Mouse (Mus musculus) C3H10T1/2 (cell line): Measurements from ENCODE around the gene Tmem138. TPM values are rescaled to one million over a fixed set of nuclear protein-coding genes. Genes with fewer than 3 reads are reported as not detected.

ENCODE experiments used
- polyA plus RNA-seq, 2 experiments: library from polyadenylated mRNA; unstranded; fragments of >200 nt; fragmentation: generic; extraction: Trizol; gene quantifications; one replicate each; pipeline ENCODE4 v1.2.1; 2012; ENCODE audit warnings: missing spikeins in 2 of 2

Tmem138 gene
- polyA plus RNA-seq = 10 to 100 TPM; 26.6 to 42.2 TPM

DNA sequence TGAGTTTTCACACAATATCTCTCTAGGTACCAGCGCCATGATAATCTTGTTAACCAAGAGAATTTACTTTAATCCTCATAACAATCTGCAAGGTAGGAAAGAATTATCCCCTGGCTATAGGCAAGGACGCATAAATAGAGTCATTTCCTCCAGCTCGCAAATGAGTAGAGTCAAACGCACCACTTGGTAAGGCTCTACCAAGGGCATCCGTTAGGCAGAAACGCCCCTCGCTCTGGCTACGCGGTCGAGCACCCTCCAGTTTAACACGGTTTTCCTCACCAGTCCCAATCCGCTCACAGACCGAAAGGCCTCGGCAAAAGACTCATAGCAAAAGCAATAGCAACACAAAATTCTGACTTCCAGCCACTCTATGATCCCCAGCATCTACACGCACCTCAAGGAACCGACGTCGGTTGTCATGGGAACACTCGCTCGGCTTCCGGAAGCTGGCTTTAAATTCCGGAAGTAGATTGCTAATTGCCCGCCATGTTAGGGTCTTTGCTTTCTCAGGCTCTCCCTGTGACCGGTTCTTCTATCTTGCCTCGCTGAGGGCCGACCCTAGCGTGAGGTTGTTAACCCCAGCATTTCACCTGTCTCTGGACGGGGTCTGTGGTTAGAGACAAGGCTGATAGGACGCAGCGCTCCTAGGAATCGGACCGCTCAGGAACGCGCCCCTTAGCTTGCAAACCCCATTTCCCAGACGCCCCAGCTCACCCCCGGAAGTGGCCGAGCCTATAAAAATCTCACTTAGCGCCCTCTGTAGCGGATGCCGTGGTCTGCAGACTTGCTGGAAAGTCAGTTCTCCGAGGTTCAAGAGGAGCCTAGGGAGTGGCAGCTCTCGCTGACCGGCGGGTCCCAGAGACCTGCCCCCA is at the start of gene Tmem138, which contains the start of gene Cyb561a3:
Gene Tmem138 (minus strand): TSS at position 673 of the 872 bp plus-strand sequence.
Gene Cyb561a3 (plus strand): TSS at position 483 of the 872 bp plus-strand sequence.

DNA sequence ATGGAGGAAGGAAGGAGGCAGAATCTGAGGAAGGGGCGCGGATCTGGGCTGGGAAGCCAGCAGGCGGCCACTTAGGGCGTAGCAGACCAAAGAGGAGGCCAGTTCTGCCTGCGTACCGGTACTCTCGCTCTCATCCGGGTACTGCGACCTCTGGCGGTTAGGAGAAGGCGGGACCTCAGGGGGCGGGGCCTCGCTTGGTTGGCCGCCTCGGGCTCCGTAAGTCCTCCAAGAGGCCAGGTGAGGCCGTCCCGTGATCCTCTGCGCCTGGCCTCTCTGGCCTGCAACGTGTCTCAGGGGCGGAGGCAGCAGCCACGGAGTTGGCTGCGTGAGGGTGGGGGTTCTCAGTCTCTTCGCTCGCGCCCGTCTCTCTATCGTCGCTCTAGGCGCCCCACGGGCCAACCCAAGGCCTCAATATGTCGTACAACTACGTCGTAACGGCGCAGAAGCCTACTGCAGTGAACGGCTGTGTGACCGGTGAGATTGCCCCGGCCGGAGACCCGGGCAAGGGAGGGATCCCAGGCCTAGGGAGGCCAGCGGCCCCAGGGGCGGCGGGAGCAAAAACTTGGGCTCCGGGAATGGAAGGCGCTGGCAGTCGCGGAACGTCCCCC is 28.2 kb upstream of the Tmem138 start, which contains the start of the genes Ddb1 and Tkfc:
Gene Ddb1 (plus strand): TSS at position 35 of the 608 bp plus-strand sequence.
Gene Tkfc (minus strand): TSS at position 362 of the 608 bp plus-strand sequence.

GRCm38 (mm10) chr19:10555624-10556510 is 21.3 kb downstream of the Tmem138 start, which contains the start of gene Tmem216:
Tmem216 (minus strand) TSS chr19:10556238.

GRCm38 (mm10) chr19:10525910-10526309 is 51.3 kb downstream of the Tmem138 start, which contains the start of gene Sdhaf2:
Sdhaf2 (minus strand) TSS chr19:10526142.

GRCm38 (mm10) chr19:10525106-10525901 is 51.9 kb downstream of the Tmem138 start, which contains the start of gene Cpsf7:
Cpsf7 (plus strand) TSS chr19:10525266.

Other genes starting within 250 kb of the Tmem138 start
- under 1 TPM; 0.02 to 0.12 TPM for gene Syt7, start 188.3 kb downstream of the Tmem138 start, polyA plus RNA-seq
- under 1 TPM in 1 of 2 experiments, not detected in 1; 0.02 TPM for gene Lrrc10b, start 119.9 kb downstream of the Tmem138 start, polyA plus RNA-seq
- under 1 TPM; 0.02 to 0.13 TPM for gene Ppp1r32, start 94.4 kb downstream of the Tmem138 start, polyA plus RNA-seq
- 10 to 100 TPM in 1 of 2 experiments, 1 to 10 TPM in 1; 7.3 to 32.2 TPM for gene Cpsf7, start 52.1 kb downstream of the Tmem138 start, polyA plus RNA-seq
- gene Sdhaf2, start 51.2 kb downstream of the Tmem138 start, polyA plus RNA-seq = 10 to 100 TPM in 1 of 2 experiments, 1 to 10 TPM in 1; 8.4 to 38.8 TPM
- gene Tmem216, start 21.1 kb downstream of the Tmem138 start, polyA plus RNA-seq = 10 to 100 TPM; 22.2 to 36.5 TPM
- 10 to 100 TPM in 1 of 2 experiments, 1 to 10 TPM in 1; 7.9 to 27.6 TPM for gene Cyb561a3, start 190 bp downstream of the Tmem138 start, polyA plus RNA-seq
- 100 to 1,000 TPM; 435 to 445 TPM for gene Ddb1, start 28.0 kb upstream of the Tmem138 start, polyA plus RNA-seq
- 10 to 100 TPM; 18.0 to 40.0 TPM for gene Tkfc, start 28.3 kb upstream of the Tmem138 start, polyA plus RNA-seq
- under 1 TPM; 0.04 to 0.20 TPM for gene Vwce, start 56.9 kb upstream of the Tmem138 start, polyA plus RNA-seq
- under 1 TPM in 1 of 2 experiments, not detected in 1; 0.01 TPM for gene Pga5, start 100.7 kb upstream of the Tmem138 start, polyA plus RNA-seq
- 10 to 100 TPM; 13.6 to 25.7 TPM for gene Vps37c, start 111.4 kb upstream of the Tmem138 start, polyA plus RNA-seq
- under 1 TPM in 1 of 2 experiments, not detected in 1; 0.05 TPM for gene Cd5, start 161.6 kb upstream of the Tmem138 start, polyA plus RNA-seq